Mouse (Mus musculus) embryonic facial prominence, embryonic 10.5 days (tissue): ENCODE measurements around the gene Ccdc171. TPM values are rescaled to one million over a fixed set of nuclear protein-coding genes. Genes with fewer than 3 reads are reported as not detected.
A peak's percentile ranks its signal among the peaks of the same experiment; 100 is the strongest.
"Not testable (repeated sequence)": the region's sequence is repeated elsewhere in the genome, so short reads cannot be mapped to it uniquely, and the experiment has no call there.

ENCODE experiments used
- DNase-seq: peaks from one replicate; pipeline ENCODE4 v3.0.0-alpha.2; 2017; ENCODE audit warnings: low spot score
- H3K27ac ChIP-seq: fragments of 300-500 bp; sonication (generic); replicated peaks from 2 replicates; pipeline ENCODE4 v1.5.1; 2016; ENCODE audit warnings: mild to moderate bottlenecking
- H3K27me3 ChIP-seq: fragments of 300-500 bp; sonication (generic); replicated peaks from 2 replicates; pipeline ENCODE4 v1.6.1; 2016; ENCODE audit warnings: low read depth, mild to moderate bottlenecking; ENCODE audit not compliant: poor library complexity, severe bottlenecking
- H3K36me3 ChIP-seq: fragments of 300-500 bp; sonication (generic); replicated peaks from 2 replicates; pipeline ENCODE4 v1.6.1; 2016; ENCODE audit warnings: mild to moderate bottlenecking, moderate library complexity
- H3K4me1 ChIP-seq: fragments of 300-500 bp; sonication (generic); 2 replicates; pipeline ENCODE4 v1.6.1; 2016
- H3K4me3 ChIP-seq: fragments of 300-500 bp; sonication (generic); 2 replicates; pipeline ENCODE4 v1.5.1; 2016; ENCODE audit warnings: mild to moderate bottlenecking, moderate library complexity
- H3K9me3 ChIP-seq: fragments of 300-500 bp; sonication (generic); 2 replicates; pipeline ENCODE4 v1.6.1; 2016; ENCODE audit warnings: mild to moderate bottlenecking
- WGBS: fragments of 180-500 bp; shearing (Covaris S2); methylation state at CpG from one replicate; pipeline ENCODE4 v1.1.7; 2016; 5-methylcytosine and 5-hydroxymethylcytosine counted together
- polyA plus RNA-seq: library from polyadenylated mRNA; unstranded; fragments of >200 nt; fragmentation: Nextera tagmentation; extraction: Ambion mirVana; gene quantifications from 2 replicates; pipeline ENCODE4 v1.2.1, GENCODE M21; 2016

The Ccdc171 gene
- polyA plus RNA-seq: 5.5 and 6.1 TPM in 2 replicates

DNA sequence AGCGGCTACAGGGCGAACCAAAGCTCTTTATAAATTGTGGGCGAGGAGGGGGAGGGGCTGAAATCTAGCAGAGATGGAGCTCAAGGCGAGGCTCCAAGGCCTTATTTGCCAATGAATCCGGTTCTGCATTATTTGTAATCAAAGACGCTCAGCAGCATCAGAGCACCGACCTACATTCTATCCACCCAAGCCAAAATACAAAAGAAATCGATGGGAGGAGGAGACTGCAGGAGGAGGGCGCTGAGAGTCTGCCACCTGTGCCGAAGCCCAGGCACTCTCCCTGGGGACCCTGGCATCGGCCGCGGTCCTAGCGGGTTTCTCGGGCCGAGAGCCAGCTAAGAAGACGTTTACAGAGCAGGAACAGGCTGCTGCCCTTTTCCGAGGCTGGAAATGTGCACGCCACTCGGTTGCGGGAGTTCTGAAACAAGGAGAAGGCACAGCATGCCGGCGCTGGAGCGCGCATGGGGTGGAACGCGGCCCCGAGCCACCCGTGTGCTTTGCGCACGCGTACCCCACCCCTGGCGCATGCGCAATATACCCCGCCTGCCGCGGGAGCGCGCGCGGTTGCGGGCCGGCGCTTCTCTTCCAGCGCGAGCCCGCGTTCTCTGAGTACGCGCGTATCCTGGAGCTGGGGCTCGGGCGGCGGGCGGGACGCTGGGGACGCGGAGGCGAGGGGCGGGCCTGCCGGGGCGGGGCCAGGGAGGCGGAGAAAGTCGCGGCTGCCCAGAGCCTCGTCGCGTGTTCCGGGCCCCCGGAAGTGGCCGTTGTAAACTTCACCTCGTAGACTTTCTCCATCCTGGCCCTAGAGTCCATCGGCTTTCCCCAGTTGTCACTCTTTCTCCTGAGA, at the start of gene Ccdc171:
Gene Ccdc171, plus strand, starts transcription at position 703 of the 847 bp plus-strand sequence.
- no peaks in the 10 kb centered on the region for H3K36me3 ChIP-seq
- H3K27me3 ChIP-seq: no peaks in the 10 kb centered on the region
- peak; percentile 98 for DNase-seq
- peaks cover 44% of the 10 kb centered on the region for H3K4me1 ChIP-seq
- H3K9me3 ChIP-seq: no peaks in the 10 kb centered on the region
- under 1% methylated on average over 73 of the region's 73 CpGs for WGBS
- H3K27ac ChIP-seq: peak within 1 kb of the TSS; percentile 98
- peak within 1 kb of the TSS; percentile 78 for H3K4me3 ChIP-seq

DNA sequence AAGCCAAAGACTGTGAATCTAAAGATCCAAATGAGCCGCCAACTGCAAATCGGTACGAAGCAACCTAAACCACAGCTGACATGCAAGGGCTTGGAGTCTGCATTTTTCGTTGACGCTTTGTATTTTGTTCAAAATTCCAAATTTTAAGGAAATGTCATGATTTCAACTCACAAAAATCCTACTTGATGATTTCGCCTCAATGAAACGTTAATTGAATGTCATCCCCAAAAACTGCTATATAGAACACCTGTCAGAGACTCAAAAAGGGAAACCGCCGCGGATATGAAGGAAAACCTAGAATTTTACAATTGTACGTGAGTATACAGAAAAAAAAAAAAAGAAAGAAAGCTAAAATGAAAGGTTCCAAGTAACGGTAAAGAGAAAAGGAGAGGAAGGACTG, 40.1 kb upstream of the Ccdc171 start:
- peaks cover 43% of the 10 kb centered on the region for H3K36me3 ChIP-seq
- H3K9me3 ChIP-seq: no peaks in the 10 kb centered on the region
- H3K4me1 ChIP-seq: peaks cover 48% of the 10 kb centered on the region
- no peaks in the 10 kb centered on the region for H3K27me3 ChIP-seq
- peak overlapping the region; percentile 99 for H3K27ac ChIP-seq
- 29% methylated on average over 12 of the region's 12 CpGs for WGBS
- DNase-seq: no peak
- H3K4me3 ChIP-seq: peak overlapping the region; percentile 96

DNA sequence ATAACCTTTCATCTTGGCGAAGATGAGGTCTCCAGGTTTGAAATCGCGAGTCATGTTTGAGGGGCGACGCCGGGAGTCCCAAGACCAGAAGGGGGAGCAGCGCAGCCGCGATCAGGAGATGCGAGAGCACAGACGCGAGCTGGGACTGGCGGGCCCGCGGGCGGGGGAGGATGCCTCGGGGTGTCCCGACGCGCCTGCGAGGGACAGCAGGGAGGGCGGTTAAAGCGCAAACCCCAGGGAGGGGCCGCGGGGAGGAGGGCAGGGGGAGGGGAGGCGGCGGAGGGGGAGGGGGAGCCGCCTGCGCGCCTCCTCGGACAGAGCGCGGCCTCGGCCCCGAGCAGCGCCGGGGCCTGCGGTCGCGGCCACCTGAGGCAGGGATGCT, 39.6 kb upstream of the Ccdc171 start:
- H3K4me1 ChIP-seq: peaks cover 48% of the 10 kb centered on the region
- H3K27ac ChIP-seq: peak overlapping the region; percentile 99
- H3K27me3 ChIP-seq: no peaks in the 10 kb centered on the region
- DNase-seq: peak; percentile 93
- WGBS: under 1% methylated on average over 34 of the region's 40 CpGs
- H3K9me3 ChIP-seq: no peaks in the 10 kb centered on the region
- peak overlapping the region; percentile 96 for H3K4me3 ChIP-seq
- peaks cover 39% of the 10 kb centered on the region for H3K36me3 ChIP-seq

DNA sequence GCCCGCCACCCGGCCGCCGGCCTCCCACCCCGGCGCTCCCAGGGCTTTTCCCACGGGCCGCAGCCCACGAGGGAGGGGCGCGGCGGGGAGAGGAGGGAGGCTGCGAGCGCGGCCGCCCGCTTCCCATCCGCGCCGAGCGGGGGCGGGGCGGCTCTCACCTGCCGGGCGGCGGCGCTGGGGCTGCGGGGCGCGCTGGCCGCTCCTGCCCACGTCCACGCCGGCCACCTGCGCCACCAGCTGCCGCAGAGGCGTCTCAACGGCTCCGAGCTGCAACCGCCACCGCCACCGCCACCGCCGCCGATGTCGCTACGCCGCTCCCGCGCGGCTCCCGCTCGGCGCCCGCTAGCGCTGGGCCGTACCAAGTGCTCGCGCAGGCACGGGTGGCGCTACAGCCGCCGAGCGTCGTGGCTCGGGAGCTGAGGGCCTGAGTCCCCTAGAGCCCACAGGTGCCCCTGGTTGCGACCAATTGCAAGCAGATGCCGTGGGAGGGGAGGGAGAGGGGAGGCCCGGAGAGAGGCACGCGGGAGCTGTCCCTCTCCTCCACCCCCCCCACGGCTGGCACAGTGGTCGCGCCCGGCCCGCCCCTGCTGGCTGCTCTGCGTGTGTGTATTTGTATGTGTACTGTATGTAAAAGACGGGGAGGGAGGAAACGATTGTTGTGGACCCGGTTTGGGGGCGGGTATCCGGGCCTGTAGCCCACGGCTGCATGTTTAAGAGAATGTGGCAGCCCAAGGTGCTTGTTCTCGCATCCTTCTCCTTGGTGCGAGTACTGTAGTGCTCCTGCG, 39.0 kb upstream of the Ccdc171 start, which contains the start of gene Psip1:
Gene Psip1, minus strand, starts transcription at position 343 of the 785 bp plus-strand sequence.
- WGBS: under 1% methylated on average over 86 of the region's 86 CpGs
- H3K27ac ChIP-seq: peak within 1 kb of the TSS; percentile 99
- no peaks in the 10 kb centered on the region for H3K9me3 ChIP-seq
- peaks cover 48% of the 10 kb centered on the region for H3K4me1 ChIP-seq
- DNase-seq: peak; percentile 96
- peak within 1 kb of the TSS; percentile 96 for H3K4me3 ChIP-seq
- H3K36me3 ChIP-seq: peaks cover 33% of the 10 kb centered on the region
- H3K27me3 ChIP-seq: no peaks in the 10 kb centered on the region

DNA sequence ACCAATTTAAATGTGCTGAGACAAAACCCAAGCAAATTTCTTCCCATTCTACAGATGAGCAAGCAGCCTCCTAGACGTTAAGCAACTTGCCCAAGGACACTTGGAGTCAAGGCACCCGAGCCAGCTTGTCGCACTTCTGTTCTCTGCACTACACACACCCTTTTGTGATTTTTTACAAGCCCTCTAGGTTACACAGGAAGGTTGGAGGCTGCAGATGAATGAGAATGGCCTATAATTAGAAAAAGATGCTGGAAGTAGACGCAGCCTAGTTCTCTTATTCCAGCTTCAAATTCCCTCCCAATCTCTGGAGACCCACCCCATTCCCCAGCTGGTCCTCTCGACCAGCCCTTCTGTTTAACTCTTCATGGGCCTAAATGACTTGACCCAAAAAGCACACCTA, 36.2 kb upstream of the Ccdc171 start:
- no peak overlapping the region for H3K4me3 ChIP-seq
- no peaks in the 10 kb centered on the region for H3K9me3 ChIP-seq
- H3K27me3 ChIP-seq: no peaks in the 10 kb centered on the region
- H3K4me1 ChIP-seq: peaks cover 43% of the 10 kb centered on the region
- H3K27ac ChIP-seq: peak overlapping the region; percentile 79
- peaks cover 6% of the 10 kb centered on the region for H3K36me3 ChIP-seq
- peak; percentile 43 for DNase-seq
- WGBS: 16% methylated on average over 5 of the region's 5 CpGs

DNA sequence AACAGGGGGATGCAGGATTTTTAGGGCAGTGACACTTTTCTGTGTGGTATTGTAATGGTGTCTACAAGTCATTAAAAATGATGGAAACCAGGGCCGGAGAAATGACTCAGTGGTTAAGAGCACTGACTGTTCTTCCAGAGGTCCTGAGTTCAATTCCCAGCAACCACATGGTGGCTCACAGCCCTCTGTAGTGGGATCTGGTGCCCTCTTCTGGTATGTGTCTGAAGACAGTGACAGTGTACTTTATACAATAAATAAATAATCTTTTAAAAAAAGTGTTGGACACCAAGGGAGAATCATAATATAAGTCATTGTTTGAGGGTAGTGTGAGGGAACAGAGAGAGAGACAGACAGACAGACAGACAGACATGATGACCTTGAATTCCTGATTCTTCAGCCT, 32.2 kb upstream of the Ccdc171 start:
- Histone ChIP-seq H3K27me3 (no peaks in the 10 kb centered on the region), H3K4me1 (peaks cover 16% of the 10 kb centered on the region), H3K36me3 (no peaks in the 10 kb centered on the region), H3K27ac (no peak overlapping the region), H3K4me3 (no peak overlapping the region), H3K9me3 (no peaks in the 10 kb centered on the region)
- WGBS: 88% methylated on average over 1 of the region's 1 CpGs
- no peak for DNase-seq

DNA sequence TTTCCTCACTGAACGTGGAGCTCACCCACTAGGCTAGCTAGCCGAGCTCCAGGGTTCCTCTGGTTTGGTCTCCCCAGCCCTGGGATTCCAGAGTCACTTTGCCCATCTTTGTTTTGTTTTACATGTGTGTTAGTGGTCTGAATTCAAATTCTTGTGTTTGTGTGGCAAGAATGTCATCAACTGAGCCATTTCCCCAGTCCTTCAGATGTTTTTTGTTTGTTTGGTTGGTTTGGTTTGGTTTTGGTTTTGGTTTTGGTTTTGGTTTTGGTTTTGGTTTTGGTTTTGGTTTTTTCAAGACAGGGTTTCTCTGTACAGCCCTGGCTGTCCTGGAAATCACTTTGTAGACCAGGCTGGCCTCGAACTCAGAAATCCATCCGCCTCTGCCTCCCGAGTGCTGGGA, 28.3 kb upstream of the Ccdc171 start:
- WGBS: 92% methylated on average over 5 of the region's 5 CpGs
- not testable (repeated sequence) for H3K4me3 ChIP-seq, H3K27me3 ChIP-seq, H3K27ac ChIP-seq, H3K36me3 ChIP-seq, H3K9me3 ChIP-seq, DNase-seq
- peaks cover 13% of the 10 kb centered on the region for H3K4me1 ChIP-seq

DNA sequence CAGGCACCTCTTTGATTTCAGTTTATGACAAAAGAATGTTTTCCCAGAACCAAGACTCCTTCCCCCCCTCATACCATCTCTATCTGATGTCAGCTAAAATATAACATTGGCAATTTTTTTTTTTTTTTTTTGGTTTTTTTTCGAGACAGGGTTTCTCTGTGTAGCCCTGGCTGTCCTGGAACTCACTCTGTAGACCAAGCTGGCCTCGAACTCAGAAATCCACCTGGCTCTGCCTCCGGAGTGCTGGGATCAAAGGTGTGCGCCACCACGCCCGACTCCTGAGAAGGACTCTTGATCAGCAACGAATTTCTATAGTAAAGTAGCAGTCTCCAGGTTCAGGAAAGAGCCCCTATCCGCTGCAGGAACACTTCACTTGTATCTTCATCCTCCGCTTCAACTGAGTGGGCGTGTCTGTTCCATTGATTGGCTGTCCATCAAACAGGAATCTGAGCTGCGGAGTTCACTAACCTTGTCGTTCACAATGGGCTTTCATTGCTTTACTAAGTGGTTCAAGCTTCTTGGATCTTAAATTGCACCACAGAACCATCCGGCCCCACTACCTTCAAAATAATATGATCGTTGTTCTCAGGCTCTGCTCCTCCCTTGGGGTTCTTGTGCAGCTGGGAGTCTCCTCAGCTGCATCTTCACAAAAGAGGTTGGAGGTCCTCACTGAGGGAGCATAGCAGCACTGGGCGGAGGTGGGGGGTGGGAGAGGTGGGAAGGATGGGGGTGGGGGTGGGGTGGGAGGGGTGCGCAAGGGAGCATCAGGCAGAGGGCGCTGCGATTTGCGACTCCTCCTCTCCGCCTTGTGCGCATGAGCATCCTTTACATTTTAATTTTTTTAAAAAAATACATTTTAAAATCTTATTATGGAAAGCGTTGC, 24.9 kb upstream of the Ccdc171 start:
- Histone ChIP-seq H3K36me3 (no peaks in the 10 kb centered on the region), H3K27ac (peak overlapping the region; percentile 81), H3K4me3 (peak overlapping the region; percentile 51), H3K27me3 (no peaks in the 10 kb centered on the region), H3K9me3 (no peaks in the 10 kb centered on the region), H3K4me1 (peaks cover 13% of the 10 kb centered on the region)
- WGBS: 5% methylated on average over 22 of the region's 22 CpGs
- peak; percentile 79 for DNase-seq

DNA sequence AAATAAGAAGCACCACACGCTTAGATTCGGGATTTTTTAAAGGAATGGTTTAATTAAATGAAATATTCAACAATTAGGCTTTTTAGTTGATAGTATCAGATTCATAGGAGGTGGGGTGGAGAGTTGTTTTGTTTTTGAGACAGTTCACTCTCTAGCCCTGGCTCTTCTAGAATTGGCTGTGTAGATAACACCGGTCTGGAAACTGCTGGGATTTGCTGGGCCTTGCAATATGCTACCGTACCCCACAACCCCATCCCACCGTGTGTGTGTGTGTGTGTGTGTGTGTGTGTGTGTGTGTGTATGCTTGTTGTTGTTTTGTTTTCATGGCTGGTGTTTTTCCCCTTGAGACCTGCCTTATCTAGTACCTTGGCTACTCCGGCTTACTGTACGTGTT, 24.3 kb upstream of the Ccdc171 start:
- Histone ChIP-seq H3K36me3 (no peaks in the 10 kb centered on the region), H3K4me3 (peak overlapping the region; percentile 51), H3K27ac (peak overlapping the region; percentile 81), H3K9me3 (no peaks in the 10 kb centered on the region), H3K4me1 (peaks cover 13% of the 10 kb centered on the region), H3K27me3 (no peaks in the 10 kb centered on the region)
- WGBS: 40% methylated on average over 7 of the region's 7 CpGs
- no peak for DNase-seq

DNA sequence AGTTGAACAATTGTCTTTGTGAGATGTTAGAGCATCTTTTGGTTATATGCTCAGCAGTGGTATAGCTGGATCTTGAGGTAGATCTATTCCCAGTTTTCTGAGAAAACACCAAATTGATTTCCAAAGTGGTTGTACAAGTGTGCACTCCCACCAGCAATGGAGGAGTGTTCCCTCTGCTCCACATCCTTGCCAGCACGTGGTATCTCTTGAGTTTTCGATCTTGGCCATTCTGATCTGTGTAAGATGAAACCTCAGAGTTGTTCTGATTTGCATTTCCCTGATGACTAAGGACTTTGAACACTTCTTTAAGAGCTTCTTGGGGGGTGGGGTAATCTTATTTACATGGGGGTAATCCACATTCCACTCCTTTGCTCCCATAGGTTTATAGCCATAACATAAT, 15.7 kb upstream of the Ccdc171 start:
- no peak for DNase-seq
- Histone ChIP-seq H3K36me3 (no peaks in the 10 kb centered on the region), H3K4me1 (peaks cover 21% of the 10 kb centered on the region), H3K27ac (no peak overlapping the region), H3K27me3 (no peaks in the 10 kb centered on the region), H3K9me3 (no peaks in the 10 kb centered on the region), H3K4me3 (no peak overlapping the region)
- 49% methylated on average over 2 of the region's 2 CpGs for WGBS

DNA sequence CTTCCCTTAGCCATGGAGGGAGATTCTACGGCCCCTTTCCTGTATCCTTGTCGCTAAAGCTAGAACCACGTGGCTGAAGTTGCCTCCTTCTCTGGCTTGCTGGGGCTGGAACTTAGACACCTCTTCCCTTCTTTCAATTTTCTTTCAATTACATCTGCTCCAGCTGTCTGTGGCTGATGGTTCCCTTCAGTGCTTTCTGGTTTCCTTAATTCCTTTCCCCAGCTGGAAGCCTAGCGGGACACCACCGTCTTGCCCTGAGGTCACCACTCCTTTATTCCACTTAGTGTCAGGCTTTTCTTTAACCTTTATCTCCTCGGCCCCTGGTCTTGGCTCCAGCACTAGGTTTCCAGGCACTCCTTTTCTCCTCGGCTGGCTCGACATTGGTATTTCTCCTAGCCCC, 14.3 kb upstream of the Ccdc171 start:
- Histone ChIP-seq H3K36me3 (no peaks in the 10 kb centered on the region), H3K4me1 (peaks cover 21% of the 10 kb centered on the region), H3K4me3 (no peak overlapping the region), H3K27ac (no peak overlapping the region), H3K27me3 (no peaks in the 10 kb centered on the region), H3K9me3 (no peaks in the 10 kb centered on the region)
- no peak for DNase-seq
- 37% methylated on average over 8 of the region's 8 CpGs for WGBS

DNA sequence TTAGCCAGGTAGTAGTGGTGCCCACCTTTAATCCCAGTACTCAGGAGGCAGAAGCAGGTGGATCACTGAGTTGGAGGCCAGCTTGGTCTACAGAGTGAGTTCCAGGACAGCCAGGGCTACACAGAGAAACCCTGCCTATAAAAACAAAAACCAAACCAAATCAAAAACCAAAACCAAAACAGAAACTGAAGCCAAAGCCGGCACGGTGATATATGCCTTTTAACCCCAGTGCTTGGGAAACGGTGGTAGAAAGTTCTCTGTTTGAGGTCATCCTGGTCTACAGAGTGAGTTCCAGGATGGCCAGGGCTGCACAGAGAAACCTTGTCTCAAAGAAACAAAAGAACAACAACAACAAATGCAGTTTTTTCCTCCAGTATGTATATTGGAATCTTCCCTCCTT, 13.1 kb upstream of the Ccdc171 start:
- no peak for DNase-seq
- H3K4me3 ChIP-seq: no peak overlapping the region
- no peaks in the 10 kb centered on the region for H3K27me3 ChIP-seq
- no peak overlapping the region for H3K27ac ChIP-seq
- H3K36me3 ChIP-seq: no peaks in the 10 kb centered on the region
- H3K9me3 ChIP-seq: no peaks in the 10 kb centered on the region
- WGBS: 87% methylated on average over 3 of the region's 3 CpGs
- peaks cover 21% of the 10 kb centered on the region for H3K4me1 ChIP-seq
